Mouse (Mus musculus) olfactory bulb, adult 2 months (tissue): ENCODE data around the gene Mical3.

Source experiments
- CTCF ChIP-seq: fragments of 200-500 bp; IDR thresholded peaks from 2 replicates; pipeline ENCODE4 v1.5.1; 2012; ENCODE audit warnings: low read depth, mild to moderate bottlenecking, low read length, moderate library complexity; ENCODE audit not compliant: insufficient read depth
- POLR2A ChIP-seq: fragments of 200-500 bp; IDR thresholded peaks from 2 replicates; pipeline ENCODE4 v1.6.1; 2012; ENCODE audit warnings: mild to moderate bottlenecking, low read depth, low read length, moderate library complexity; ENCODE audit not compliant: insufficient read depth

DNA sequence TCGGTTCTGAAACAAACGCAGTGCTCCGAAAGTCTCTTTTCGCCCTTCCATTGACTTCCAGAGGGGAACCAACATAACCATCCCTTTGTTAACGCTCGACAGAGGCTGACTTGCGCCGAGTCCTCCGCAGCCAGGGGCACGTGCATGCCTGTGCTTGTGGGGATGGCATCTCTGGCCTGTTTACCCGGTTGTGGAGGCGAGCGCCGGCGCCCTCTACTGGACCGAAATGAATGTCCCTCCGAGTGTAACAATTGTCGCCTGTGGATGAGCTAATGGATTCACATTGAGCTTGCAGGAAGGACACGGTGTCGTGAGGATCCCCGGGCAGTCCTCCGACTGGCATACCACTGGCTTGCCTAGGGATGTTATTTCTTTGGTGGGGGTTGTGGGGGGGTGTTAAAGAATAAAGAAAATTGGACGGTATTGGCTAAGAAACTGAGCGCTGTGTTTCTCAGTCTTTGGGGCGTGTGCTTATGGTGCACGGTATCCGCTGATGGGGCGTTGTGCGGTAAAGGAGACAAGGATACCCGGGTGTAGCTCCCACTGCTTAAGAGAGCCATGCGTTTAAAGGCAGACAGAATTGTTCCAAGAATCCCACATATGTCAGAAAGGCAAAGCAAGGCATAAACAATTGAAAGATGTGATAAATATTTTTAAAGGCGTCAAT lies 627 bp downstream of the Mical3 start:
- TF ChIP-seq CTCF, result peak; percentile 94
- 0 out of 2 replicates have a peak, but pooled peaks have one; percentile 33 for TF ChIP-seq POLR2A
